Mouse (Mus musculus): Measurements from ENCODE around the gene Izumo4.

- TF ChIP-seq CTCF (IDR thresholded peaks at IDR 0.05; ENCODE audit: extremely low read depth, insufficient read length, insufficient replicate concordance, low read depth, low read length) (no peak), POLR2A (IDR thresholded peaks at IDR 0.05; ENCODE audit: low read depth, low read length) (no peak)
Measured at GRCm38 (mm10) chr10:80673690-80674089, 28.3 kb upstream of the Izumo4 start.

Measured in small intestine, adult 2 months (tissue).